Mouse (Mus musculus): ENCODE measurements around the gene Proca1.

- no peak for TF ChIP-seq CTCF (IDR thresholded peaks at IDR 0.05; ENCODE audit: low read depth)
- TF ChIP-seq EP300 (optimal IDR thresholded peaks at IDR 0.05): no peak
These were observed 27.5 kb upstream of the Proca1 start for GRCm38 (mm10) chr11:78165761-78166109.

Data from stomach, postnatal 0 days (tissue).